Mouse (Mus musculus): Measurements from ENCODE around the gene Rbm38.

DNA sequence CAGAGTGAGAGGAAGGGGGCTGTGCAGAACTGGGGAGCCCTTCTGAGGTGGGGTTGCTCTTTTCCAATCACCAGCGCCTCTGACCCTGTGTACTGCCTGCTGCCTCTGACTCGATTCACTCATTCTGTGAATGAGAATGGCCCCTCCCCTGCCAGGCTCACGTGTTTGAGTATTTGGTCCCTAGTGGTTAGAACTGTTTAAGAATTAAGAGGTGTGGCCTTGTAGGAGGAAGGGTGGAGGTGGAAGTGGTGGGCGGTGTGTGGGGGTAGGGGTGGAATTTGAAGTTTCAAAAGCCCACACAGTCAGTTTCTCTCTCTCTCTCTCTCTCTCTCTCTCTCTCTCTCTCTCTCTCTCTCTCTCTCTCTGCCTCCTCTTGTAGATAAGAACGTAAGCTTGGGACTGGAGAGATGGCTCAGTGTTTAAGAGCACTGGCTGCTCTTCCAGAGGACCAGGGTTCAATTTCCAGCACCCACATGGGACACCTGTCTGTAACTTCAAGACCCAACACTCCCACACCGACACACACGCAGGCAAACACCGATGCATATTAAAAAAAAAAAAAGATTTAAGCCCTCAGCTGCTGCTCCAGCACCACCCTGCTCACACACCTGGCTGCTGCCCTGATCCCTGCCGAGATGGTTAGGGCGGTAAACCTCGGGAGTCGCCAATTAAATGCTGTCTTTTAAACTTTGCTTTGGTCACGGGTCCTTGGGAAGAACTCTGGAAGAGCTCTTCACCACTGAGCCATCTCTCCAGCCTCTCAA, 63.6 kb downstream of the Rbm38 start:
- TF ChIP-seq USF1 (IDR thresholded peaks at IDR 0.05; ENCODE audit: low read depth) (peak; percentile 49), CTCF (IDR thresholded peaks at IDR 0.05; ENCODE audit: control insufficient read depth, insufficient read depth, insufficient read length) (no peak)

All from C2C12 (cell line).